ENCODE assay signal across 33 mouse cellular contexts in genomic region chr9:8078882-8079281, GRCm38 (mm10). TPM values are rescaled to one million over a fixed set of nuclear protein-coding genes. Genes with fewer than 3 reads are reported as not detected.
"Had no signal": no experiment of that assay in that cellular context is flagged by ENCODE, and none has a peak within 500 bp of the region (broad histone marks: within the 10 kb centered on the region; RNA-seq: fewer than 3 reads in every experiment).

No protein-coding gene starts in this region.

- H3K36me3 ChIP-seq: heart, embryonic 10.5 days; heart, embryonic 15.5 days; hindbrain, embryonic 12.5 days; hindbrain, embryonic 15.5 days had no signal

- DNase-seq: heart, adult 2 months; heart, postnatal 10 days; heart, postnatal 14 days; heart, postnatal 36 days; heart, postnatal 4 days; kidney, adult 11 months; kidney, adult 18-20 months; kidney, adult 2 months; kidney, adult 8-10 months; kidney, adult 9 months; kidney, postnatal 10 days; kidney, postnatal 14 days; kidney, postnatal 25 days; kidney, postnatal 36 days; kidney, postnatal 4 days; layer of hippocampus, adult 9-11 months; layer of hippocampus, postnatal 36 days had no signal

- H3K4me2 ChIP-seq: heart, embryonic 11.5 days; heart, embryonic 12.5 days; heart, embryonic 13.5 days; heart, embryonic 15.5 days; hindbrain, embryonic 12.5 days; hindbrain, embryonic 13.5 days; hindbrain, embryonic 14.5 days; hindbrain, embryonic 15.5 days; kidney, embryonic 15.5 days had no signal

- H3K27ac ChIP-seq: heart, adult 2 months; heart, embryonic 10.5 days; heart, embryonic 13.5 days; heart, embryonic 15.5 days; hindbrain, embryonic 10.5 days; hindbrain, embryonic 12.5 days; hindbrain, embryonic 13.5 days; hindbrain, embryonic 14.5 days; hindbrain, embryonic 15.5 days; hindbrain, postnatal 0 days; kidney, embryonic 15.5 days; kidney, postnatal 0 days; layer of hippocampus, adult 2 months had no signal

- H3K9ac ChIP-seq: heart, embryonic 12.5 days; heart, embryonic 13.5 days; heart, embryonic 15.5 days; hindbrain, embryonic 12.5 days; hindbrain, embryonic 13.5 days; hindbrain, embryonic 14.5 days; hindbrain, embryonic 15.5 days; kidney, embryonic 15.5 days had no signal

- H3K9me3 ChIP-seq: heart, embryonic 10.5 days; heart, embryonic 12.5 days; heart, embryonic 13.5 days; heart, embryonic 15.5 days; hindbrain, embryonic 10.5 days; hindbrain, embryonic 12.5 days; hindbrain, embryonic 13.5 days; hindbrain, embryonic 15.5 days; kidney, embryonic 15.5 days had no signal

- H3K4me1 ChIP-seq: heart, embryonic 10.5 days; heart, embryonic 12.5 days; heart, embryonic 13.5 days; heart, embryonic 15.5 days; hindbrain, embryonic 10.5 days; hindbrain, embryonic 12.5 days; hindbrain, embryonic 13.5 days; hindbrain, embryonic 15.5 days; kidney, embryonic 15.5 days had no signal

- H3K4me3 ChIP-seq: heart, adult 2 months; heart, embryonic 10.5 days; heart, embryonic 12.5 days; heart, embryonic 13.5 days; heart, embryonic 15.5 days; hindbrain, embryonic 10.5 days; hindbrain, embryonic 12.5 days; hindbrain, embryonic 13.5 days; hindbrain, embryonic 15.5 days; kidney, embryonic 15.5 days; layer of hippocampus, adult 2 months had no signal

- H3K27me3 ChIP-seq: heart, embryonic 12.5 days; heart, embryonic 13.5 days; heart, embryonic 15.5 days; hindbrain, embryonic 12.5 days; hindbrain, embryonic 13.5 days; hindbrain, embryonic 15.5 days; kidney, embryonic 15.5 days had no signal

- ATAC-seq: hindbrain, embryonic 16.5 days; hindbrain, postnatal 0 days; inflammation-experienced regulatory T-cells, adult 6 months had no signal

RNA-seq across cellular contexts. Expression of gene Cep126, which starts 55.2 kb away (rescaled TPM):
- polyA plus RNA-seq: inflammation-experienced regulatory T-cells, adult 6 months had no signal
